Mouse (Mus musculus): ENCODE results near the gene Bcl10.
"Not testable (repeated sequence)": the region's sequence is repeated elsewhere in the genome, so short reads cannot be mapped to it uniquely, and the experiment has no call there.

The Bcl10 gene

DNA sequence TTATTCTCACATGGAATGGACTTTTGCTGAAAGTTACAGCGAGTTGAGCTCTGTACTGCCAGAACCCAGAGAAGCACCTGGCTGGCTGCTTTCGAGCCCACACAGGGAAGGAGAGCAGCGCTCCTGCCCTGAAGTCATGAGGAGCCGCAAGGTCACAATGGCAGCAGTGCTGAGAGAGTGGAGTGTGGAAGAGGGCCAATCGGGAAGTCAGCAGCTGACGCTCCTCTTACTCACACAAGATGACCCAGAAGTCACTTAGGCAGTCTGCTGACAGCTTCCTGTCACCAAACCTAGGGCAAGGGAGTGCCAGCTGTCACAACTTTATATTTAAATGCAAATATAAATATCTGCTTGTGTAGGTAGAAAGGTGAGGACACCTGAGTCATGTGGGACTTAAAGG is 9.3 kb upstream of the Bcl10 start:
- no peak for DNase-seq (ENCODE audit: low read depth, low spot score)

DNA sequence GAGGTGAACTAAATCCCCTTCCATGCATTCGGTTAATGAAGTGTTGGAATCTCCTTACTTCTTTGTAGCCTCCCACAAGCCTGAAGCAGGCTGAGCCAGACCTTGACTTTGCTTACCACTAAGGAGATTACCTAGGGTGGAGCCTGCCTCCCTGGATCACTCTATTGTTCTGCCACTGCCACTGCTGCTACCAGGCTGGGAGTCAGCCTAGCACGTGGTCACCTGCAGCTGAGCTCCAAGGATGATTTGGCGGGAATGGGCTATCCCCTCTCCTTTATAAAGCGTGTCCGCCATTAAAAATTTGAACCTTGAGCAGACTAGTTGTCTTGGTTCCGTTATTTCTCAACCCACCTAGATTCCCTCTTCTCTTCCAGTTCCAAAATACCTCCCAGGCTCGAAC is 8.7 kb upstream of the Bcl10 start:
- not testable (repeated sequence) for DNase-seq (ENCODE audit: low read depth, low spot score)

- no peak for DNase-seq (ENCODE audit: low read depth, low spot score)
Observed at GRCm38 (mm10) chr3:145916374-145916773, 6.2 kb upstream of the Bcl10 start.

- no peak for DNase-seq (ENCODE audit: low read depth, low spot score)
Observed at GRCm38 (mm10) chr3:145916826-145917225, 5.8 kb upstream of the Bcl10 start.

DNA sequence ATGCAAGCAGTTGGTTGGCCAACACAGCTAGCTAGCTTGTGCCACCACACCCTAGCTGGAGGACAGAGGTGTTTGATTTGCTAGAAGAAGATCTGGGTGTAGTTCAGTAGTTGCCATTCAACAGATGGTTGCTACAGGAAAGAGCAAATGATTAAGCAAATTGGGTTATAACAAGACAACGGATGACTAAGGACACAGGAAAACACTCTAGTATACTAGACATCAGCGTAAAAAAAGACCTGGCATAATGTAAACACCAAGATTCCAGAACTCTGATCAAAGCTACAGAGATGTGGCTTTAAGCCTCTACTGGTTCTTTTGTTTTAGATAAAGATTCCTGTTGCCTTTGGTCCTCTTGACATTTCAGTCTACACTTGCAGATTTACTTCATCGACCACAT is 367 bp downstream of the Bcl10 start:
- DNase-seq (ENCODE audit: low read depth, low spot score): no peak

DNA sequence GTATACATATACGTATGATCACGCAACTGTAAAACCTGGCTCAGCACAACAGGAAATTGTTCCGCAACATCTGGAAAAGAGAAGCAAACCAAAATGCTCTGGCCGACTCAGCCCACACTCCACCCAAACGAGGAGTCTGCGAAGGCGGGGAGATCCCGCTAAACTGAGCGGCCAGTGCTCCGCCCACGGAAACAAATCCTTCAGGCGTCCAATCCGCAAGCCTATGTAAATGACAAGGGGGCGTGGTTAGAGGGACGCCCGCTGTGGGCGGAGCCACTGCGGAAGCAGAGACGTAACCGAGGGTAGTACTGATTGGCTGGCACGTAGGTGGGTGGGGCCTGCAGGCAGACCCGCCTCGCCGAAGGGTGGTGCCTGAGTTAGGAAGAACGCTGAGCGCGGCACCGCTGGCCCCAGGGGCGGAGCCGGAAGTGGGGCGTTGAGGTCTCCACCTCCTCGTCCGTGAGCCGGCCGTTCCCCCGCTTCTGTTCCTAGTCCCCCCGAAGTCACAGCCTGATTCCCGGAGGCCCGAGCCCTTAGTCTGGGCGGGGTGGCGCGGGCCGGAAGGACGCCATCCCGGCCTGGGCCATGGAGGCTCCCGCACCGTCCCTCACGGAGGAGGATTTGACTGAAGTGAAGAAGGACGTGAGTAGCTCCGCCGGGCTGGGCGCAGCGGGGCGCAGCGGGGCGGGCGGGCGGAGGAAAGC is 1.4 kb downstream of the Bcl10 start:
- peak; percentile 99 for DNase-seq (ENCODE audit: low read depth, low spot score)

DNA sequence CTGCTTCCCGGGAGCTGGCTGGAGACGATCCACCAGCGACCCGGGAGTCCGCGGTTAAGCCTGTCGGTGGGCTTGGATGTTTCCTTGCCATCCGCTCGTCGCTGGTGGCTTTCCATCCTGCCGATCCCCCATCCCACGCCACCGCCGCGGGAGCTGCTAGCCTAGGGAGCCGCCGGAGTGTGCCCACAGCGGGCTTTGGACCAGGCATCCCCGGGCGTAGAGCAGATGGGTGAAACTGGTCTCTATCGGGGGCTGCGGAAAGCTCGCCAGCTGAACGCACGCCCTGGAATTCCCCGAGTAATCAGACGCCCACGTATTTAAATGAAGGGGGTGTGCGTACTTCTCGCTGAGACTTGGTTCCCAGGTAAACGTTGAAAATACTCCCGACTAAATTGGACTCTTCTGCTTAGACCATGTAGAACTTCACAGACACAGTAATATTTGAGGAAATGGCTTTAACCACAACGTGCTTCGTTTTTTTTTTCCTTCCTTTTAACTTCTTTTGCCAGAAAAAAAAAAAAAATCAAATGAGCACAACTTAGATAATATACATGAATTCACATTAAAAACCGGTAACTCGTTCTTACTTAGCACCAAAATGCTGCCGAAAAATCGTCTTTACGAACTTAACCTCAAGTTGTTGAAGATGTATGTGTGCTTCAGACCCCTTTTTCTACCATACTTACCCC is 2.2 kb downstream of the Bcl10 start:
- DNase-seq (ENCODE audit: low read depth, low spot score): no peak

- no peak for DNase-seq (ENCODE audit: low read depth, low spot score)
Observed at GRCm38 (mm10) chr3:145925506-145925905, 2.9 kb downstream of the Bcl10 start.

DNA sequence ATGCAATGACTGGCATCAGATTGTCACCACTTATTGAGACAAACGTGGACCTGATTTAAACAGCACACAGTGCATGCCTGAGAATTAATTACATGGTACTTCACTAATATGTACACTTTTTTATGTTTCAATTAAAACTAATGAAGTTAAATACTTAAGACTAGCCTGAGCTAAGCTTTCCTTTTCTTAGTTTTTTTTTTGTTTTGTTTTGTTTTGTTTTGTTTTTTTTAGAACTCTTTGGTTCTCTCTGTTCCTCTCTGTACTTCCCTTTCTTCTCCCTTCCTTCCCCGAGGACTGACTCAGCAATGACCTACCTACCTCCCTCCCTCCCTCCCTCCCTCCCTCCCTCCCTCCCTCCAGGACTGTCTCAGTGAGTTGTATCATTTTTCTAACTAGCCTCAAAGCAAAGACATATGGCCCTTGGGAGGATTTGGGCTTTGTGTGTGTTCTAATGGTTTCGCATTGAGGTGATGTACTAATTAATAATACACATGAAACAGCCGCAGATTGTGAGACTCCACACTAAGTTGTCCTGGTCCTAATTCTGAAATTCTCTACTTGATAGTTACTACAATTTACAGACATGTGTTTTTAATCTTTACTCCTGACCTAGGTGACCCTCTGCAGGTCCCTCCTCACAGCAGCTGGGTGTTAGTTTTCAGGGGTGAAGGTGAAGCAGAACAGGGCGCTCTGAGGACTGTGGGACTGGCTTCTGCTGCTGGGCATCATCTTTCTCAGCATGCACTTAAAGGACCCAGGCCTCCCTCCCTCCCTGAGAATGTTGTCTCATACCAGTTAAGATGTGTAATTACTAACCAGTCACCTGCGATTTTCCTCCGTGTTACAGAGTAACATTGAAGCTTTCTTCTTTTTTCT is 7.2 kb downstream of the Bcl10 start:
- no peak for DNase-seq (ENCODE audit: low read depth, low spot score)

DNA sequence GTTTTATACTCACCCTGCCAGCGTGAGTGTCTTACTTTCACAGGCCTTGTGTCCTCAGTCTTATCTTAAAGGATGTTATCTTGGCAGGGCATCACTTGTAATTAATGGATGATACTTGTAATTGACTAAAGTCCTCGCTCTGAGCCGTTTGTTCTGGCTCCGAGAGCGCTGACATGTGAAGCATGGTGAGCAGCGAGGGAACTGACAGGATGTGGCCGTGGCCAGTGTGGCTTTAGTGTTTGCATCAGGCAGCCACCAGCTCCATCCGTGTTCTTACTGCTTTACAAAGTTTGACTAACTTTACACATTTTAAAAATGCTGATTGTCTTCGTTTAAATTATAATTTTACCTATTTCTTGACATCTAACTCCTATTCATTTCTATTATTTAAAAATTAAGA is 11.2 kb downstream of the Bcl10 start:
- DNase-seq (ENCODE audit: low read depth, low spot score): no peak

DNA sequence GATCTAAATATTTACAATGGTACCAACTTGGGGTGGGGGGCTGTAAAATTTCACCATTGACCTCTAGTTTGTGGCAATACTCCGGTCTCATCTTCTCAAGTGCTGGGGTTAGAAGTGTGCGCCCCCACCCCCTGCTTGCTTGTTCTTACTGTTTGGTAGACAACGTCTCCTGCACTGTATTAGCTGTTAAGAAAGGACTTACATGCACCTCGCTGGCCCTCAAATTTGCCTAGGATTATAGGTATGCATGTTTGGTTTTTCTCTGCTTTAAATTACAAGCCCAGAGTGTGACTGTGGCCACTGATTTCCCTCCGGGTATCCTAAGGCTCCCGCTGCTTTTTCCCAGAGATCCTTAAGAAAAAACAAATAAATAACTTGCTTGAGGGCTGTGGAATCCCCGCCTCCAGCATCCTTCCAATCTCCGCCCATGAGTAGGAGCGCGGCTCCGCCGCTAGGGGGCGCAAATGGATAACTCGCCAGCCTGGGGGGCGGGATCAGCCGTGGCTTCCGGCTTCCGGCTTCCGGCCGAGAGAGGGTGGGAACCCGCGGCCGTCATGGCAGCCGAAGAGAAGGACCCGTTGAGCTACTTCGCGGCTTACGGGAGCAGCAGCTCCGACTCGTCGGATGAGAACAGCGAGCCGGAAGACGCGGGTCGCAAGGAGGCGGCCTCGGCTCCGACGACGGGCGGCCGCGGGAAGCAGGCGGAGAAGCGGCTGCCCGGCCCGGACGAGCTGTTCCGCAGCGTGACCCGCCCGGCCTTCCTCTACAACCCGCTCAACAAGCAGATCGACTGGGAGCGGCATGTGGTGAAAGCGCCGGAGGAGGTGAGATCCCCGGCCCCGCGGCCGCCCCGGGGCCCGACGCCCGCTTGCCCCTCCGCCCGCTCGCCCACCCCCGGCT is 15.2 kb downstream of the Bcl10 start, which contains the start of gene 2410004B18Rik:
Gene 2410004B18Rik (plus strand): TSS at position 510 of the 900 bp plus-strand sequence.
- peak; percentile 89 for DNase-seq (ENCODE audit: low read depth, low spot score)

DNA sequence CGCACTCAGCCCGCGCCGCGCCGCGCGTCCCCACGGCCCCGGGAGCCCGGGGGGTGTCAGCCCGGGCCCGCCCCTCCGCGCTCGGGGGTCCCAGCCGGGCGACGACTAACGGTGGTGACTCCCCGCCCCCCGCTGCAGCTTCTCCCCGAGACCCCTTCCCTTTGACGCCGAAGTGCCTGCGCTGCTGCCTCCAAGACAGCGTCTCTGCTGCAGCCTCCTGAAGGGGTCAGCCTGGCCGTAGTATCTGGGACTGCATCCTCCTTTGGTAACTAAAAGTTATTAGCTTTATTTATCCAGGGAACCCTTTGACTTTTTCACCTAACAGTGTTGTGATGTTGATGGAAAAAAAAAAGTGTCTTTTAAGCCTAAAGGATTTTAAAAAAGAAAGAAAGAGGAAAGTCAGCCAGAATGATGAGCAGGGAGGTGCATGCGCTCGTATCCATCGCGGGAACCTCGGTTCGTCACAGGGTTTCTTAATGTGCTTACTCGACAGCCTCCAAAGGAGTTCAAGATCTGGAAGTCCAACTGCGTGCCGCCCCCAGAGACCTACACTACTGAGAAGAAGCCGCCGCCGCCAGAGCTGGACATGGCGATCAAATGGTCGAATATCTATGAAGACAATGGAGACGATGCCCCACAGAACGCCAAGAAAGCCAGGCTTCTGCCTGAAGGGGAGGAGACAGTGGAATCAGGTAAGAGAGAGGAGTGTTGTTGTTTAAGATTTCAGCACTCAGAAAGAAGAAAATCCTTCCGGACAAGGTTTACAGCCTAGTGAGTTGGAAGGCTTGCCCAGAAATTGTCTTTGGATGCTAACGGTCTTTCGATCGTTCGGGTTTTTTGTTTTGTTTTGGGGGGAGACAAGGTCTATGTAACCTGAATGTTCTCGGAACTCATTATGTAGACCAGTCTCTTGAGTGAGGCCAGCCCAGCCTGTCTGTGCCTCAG is 16.1 kb downstream of the Bcl10 start:
- no peak for DNase-seq (ENCODE audit: low read depth, low spot score)

GRCm38 (mm10) chr3:145939402-145939801 is 16.8 kb downstream of the Bcl10 start:
- no peak for DNase-seq (ENCODE audit: low read depth, low spot score)

DNA sequence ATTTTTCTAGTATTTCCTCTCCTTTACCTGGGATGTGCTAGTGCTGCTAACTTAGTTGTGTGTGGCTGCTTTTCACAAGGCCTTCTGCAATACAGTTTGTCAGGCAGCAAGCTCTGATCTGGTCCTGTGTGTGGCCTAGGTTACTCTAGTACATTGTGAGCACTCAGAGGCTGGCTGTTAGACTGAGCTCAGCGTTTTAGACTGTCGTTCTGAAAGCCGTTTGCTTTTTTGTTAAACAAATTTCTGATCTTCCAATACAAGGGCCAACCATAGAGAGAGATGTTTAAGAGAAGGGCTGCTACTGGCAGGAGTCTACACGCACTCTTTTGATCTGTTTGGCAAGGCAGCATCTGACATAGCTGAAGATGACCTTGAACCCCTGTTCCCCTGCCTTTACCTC is 17.4 kb downstream of the Bcl10 start:
- DNase-seq (ENCODE audit: low read depth, low spot score): no peak

DNA sequence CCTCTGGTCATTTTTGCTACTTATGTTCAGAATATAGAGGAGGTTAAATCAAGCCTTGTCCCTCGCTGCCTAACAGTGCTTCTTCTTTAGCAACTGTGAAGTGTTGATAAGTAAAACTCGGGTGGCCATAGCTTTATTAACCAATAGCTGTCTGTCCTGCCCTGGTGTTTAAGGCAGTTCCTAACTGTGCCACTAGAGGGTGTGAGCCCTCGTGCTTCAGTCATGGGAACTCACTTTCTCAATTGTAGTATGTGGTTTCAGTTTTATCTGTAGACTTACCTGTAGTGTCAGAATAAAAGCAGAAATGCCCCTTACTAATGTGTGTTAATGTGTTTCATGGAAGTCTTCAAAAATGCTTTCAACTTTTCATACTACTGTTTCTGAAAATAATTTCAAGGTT is 19.4 kb downstream of the Bcl10 start:
- no peak for DNase-seq (ENCODE audit: low read depth, low spot score)

DNA sequence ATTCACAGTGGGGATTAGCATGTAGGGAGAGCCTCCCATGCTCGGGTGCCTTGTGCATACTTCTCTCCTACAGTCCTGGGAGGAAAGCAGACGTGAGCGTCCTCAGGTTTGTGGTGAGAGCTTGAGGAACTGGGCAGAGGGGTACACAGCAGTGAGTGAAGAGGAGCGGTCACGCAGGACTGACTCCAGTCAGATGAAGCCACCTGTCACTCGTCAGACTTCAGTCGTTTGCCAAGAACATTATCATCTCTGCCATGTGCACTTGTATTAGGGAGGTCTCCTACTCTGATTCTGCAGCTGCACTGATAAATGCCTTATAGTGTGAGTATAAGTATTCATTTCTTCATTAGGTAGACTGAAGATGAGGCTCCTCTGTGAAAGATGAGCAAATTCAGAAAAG is 21.7 kb downstream of the Bcl10 start:
- DNase-seq (ENCODE audit: low read depth, low spot score): no peak

- DNase-seq (ENCODE audit: low read depth, low spot score): no peak
Observed at GRCm38 (mm10) chr3:145945904-145946303, 23.3 kb downstream of the Bcl10 start.

- no peak for DNase-seq (ENCODE audit: low read depth, low spot score)
Observed at GRCm38 (mm10) chr3:145946654-145947053, 24.1 kb downstream of the Bcl10 start.

DNA sequence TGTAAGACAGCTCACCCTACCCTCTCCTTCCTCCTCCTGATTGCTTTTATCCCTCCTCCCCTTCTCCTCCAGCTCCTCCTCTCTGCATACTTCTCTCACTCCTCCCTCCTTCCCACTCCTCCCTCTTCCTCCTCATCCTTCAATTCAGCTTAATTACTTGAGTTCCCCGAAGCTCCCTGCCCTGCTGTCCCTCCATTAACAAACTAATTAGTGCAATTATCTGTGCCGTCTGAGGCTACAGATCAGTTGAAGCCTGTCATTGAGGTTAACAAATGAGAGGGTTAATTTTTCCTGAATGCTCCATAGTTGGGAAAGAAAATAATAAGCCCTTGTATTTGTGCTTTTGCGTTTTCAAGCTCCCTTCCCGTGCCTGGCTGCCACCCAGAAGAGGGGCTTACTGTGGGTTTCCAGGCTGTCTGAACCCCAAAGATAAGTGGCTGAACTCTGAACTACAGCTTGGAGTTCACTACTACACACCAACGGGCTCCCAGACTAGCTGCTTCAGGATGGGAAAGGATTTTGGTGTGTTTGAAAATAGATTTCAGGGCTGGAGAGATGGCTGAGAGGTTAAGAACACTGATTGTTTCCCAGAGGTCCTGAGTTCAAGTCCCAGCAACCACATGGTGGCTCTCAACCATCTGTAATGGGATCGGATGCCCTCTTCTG is 25.1 kb downstream of the Bcl10 start:
- no peak for DNase-seq (ENCODE audit: low read depth, low spot score)
